Mouse (Mus musculus) neural tube, embryonic 14.5 days (tissue): Measurements from ENCODE around the gene Gm17651. TPM values are rescaled to one million over a fixed set of nuclear protein-coding genes. Genes with fewer than 3 reads are reported as not detected.
A peak's percentile ranks its signal among the peaks of the same experiment; 100 is the strongest.

ENCODE experiments used
- ATAC-seq: fragments of 200-750 bp; cut with Nextera tagmentation; 2 replicates; pipeline ENCODE4 v1.8.0; 2017; ENCODE audit warnings: low read depth, mild to moderate bottlenecking, moderate TSS enrichment, moderate library complexity
- H3K27ac ChIP-seq: fragments of 300-500 bp; sonication (generic); 2 replicates; pipeline ENCODE4 v1.5.1; 2014; ENCODE audit warnings: low read depth, mild to moderate bottlenecking, control low read depth, low read length, moderate library complexity, mixed read lengths
- H3K27me3 ChIP-seq: fragments of 300-500 bp; sonication (generic); 2 replicates; pipeline ENCODE4 v1.6.1; 2014; ENCODE audit warnings: low read length; ENCODE audit not compliant: control insufficient read depth, insufficient read depth
- H3K36me3 ChIP-seq: fragments of 300-500 bp; sonication (generic); 2 replicates; pipeline ENCODE4 v1.6.1; 2014; ENCODE audit warnings: low read length, mixed read lengths; ENCODE audit not compliant: control insufficient read depth, insufficient read depth
- H3K4me1 ChIP-seq: fragments of 300-500 bp; sonication (generic); 2 replicates; pipeline ENCODE4 v1.6.1; 2014; ENCODE audit warnings: low read length; ENCODE audit not compliant: control insufficient read depth, insufficient read depth
- H3K4me2 ChIP-seq: fragments of 300-500 bp; sonication (generic); 2 replicates; pipeline ENCODE4 v1.6.1; 2014; ENCODE audit warnings: mild to moderate bottlenecking, low read depth, low read length, control low read depth
- H3K4me3 ChIP-seq: fragments of 300-500 bp; sonication (generic); 2 replicates; pipeline ENCODE4 v1.5.1; 2014; ENCODE audit warnings: low read depth, low read length, control low read depth, mixed read lengths
- H3K9ac ChIP-seq: fragments of 300-500 bp; sonication (generic); replicated peaks from 2 replicates; pipeline ENCODE4 v1.6.1; 2014; ENCODE audit warnings: low read depth, mild to moderate bottlenecking, control low read depth, low read length, mixed read lengths
- H3K9me3 ChIP-seq: fragments of 300-500 bp; sonication (generic); 2 replicates; pipeline ENCODE4 v1.6.1; 2016; ENCODE audit warnings: low read length; ENCODE audit not compliant: control insufficient read depth
- WGBS: fragments of 180-500 bp; shearing (Covaris S2); extraction: QIAGEN DNeasy Blood & Tissue Kit; methylation state at CpG from one replicate; pipeline ENCODE4 v1.1.7; 2014; 5-methylcytosine and 5-hydroxymethylcytosine counted together
- polyA plus RNA-seq: library from polyadenylated mRNA; unstranded; fragments of >200 nt; fragmentation: Nextera tagmentation; extraction: Ambion mirVana; gene quantifications from 2 replicates; pipeline ENCODE4 v1.2.1, GENCODE M21; 2014

Gene Gm17651
- polyA plus RNA-seq, 1 experiment from 2014 or later: not detected

GRCm38 (mm10) chr3:97682576-97682975 is 8.1 kb upstream of the Gm17651 start:
- 23% methylated on average over 5 of the region's 5 CpGs for WGBS
- H3K4me3 ChIP-seq: no peak overlapping the region

DNA sequence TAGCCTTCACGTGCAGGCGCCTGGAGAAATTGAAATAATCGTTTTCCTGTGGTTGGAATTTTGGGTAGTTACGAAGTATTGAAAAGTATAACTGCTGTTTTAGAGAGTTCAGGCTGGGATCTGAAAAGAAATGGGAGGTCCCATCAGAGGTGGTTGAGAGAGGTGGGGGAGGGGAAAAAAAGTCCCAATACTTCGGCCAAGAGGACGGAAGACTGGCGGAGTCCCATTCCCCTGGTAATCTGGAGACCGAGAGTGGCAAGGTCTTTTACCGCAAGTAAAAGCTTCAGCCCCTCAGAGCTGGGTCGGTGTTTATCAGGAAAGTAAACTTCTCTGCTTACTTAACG is 7.6 kb upstream of the Gm17651 start:
- H3K27me3 ChIP-seq: no peaks in the 10 kb centered on the region
- no peak overlapping the region for H3K27ac ChIP-seq
- peak overlapping the region; percentile 22; the same call in 1 of the 2 replicates for H3K4me3 ChIP-seq
- ATAC-seq: no peak
- no peak overlapping the region for H3K9ac ChIP-seq
- WGBS: 2% methylated on average over 11 of the region's 11 CpGs
- peak overlapping the region; percentile 43 for H3K4me2 ChIP-seq
- H3K9me3 ChIP-seq: no peaks in the 10 kb centered on the region
- peaks cover 3% of the 10 kb centered on the region; the same call in 1 of the 2 replicates for H3K4me1 ChIP-seq
- H3K36me3 ChIP-seq: no peaks in the 10 kb centered on the region

More at GRCm38 (mm10) chr3:97682576-97682975, 8.1 kb upstream of the Gm17651 start:
- Histone ChIP-seq H3K4me1 (peaks cover 3% of the 10 kb centered on the region; the same call in 1 of the 2 replicates), H3K27me3 (no peaks in the 10 kb centered on the region), H3K9ac (no peak overlapping the region), H3K27ac (no peak overlapping the region), H3K4me2 (no peak overlapping the region), H3K36me3 (no peaks in the 10 kb centered on the region), H3K9me3 (no peaks in the 10 kb centered on the region)
- ATAC-seq: no peak

DNA sequence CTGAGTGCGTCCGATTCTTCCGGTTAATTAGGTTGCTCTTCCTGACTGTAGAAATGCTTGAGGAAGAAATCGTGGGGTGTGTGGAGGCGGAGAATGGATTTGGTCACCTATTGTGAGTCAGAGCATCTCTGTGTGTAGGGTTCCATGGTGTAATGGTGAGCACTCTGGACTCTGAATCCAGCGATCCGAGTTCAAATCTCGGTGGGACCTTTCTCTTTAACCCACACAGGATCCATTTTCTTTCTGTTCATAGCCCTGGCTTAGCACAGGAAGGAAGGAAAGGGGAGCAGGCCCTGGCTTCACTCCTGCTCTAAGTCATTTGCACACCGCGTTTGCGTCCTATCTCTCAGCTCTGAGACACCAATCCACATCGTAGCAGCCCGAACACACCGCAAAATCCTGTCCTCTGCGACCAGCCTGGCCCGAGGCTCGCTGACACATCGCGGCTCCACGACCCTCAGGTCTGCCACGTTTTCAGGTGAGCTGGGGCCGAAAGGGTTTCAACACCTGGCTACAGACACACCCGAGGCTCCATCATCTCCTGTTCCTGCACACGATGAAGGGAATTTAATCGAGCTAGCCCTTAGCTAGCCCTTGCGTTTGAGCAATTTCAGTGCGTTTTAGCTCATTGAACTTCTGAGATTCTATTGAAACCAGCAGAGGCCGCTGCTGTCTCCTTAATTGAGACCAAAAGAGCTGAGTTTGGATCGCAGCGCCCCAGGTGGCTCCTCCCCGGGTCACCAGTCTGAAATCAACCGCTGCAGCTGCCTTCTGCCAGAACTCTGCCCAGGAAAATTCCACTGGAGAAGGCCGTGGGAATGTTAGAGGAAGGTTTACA is 7.0 kb upstream of the Gm17651 start:
- Histone ChIP-seq H3K27me3 (no peaks in the 10 kb centered on the region), H3K4me3 (peak overlapping the region; percentile 22), H3K4me1 (peaks cover 3% of the 10 kb centered on the region; the same call in 1 of the 2 replicates), H3K36me3 (no peaks in the 10 kb centered on the region), H3K4me2 (peak overlapping the region; percentile 43), H3K9me3 (no peaks in the 10 kb centered on the region), H3K9ac (no peak overlapping the region; the same call in none of the 2 replicates), H3K27ac (no peak overlapping the region)
- 1% methylated on average over 33 of the region's 33 CpGs for WGBS
- ATAC-seq: peak; percentile 53

- no peak overlapping the region for H3K27ac ChIP-seq
Measured at GRCm38 (mm10) chr3:97680631-97681320, 6.3 kb upstream of the Gm17651 start.

GRCm38 (mm10) chr3:97678416-97678815 is 3.9 kb upstream of the Gm17651 start:
- Histone ChIP-seq H3K36me3 (no peaks in the 10 kb centered on the region), H3K9me3 (no peaks in the 10 kb centered on the region), H3K4me1 (peaks cover 3% of the 10 kb centered on the region; the same call in 1 of the 2 replicates), H3K4me2 (no peak overlapping the region), H3K27ac (no peak overlapping the region), H3K27me3 (no peaks in the 10 kb centered on the region), H3K9ac (no peak overlapping the region), H3K4me3 (no peak overlapping the region)
- WGBS: 98% methylated on average over 3 of the region's 3 CpGs
- no peak for ATAC-seq

More at GRCm38 (mm10) chr3:97680631-97681320, 6.3 kb upstream of the Gm17651 start:
- H3K27me3 ChIP-seq: no peaks in the 10 kb centered on the region
- 3% methylated on average over 28 of the region's 28 CpGs for WGBS
- no peaks in the 10 kb centered on the region for H3K36me3 ChIP-seq
- H3K4me1 ChIP-seq: peaks cover 3% of the 10 kb centered on the region; the same call in 1 of the 2 replicates
- H3K4me2 ChIP-seq: peak overlapping the region; percentile 43
- H3K9ac ChIP-seq: no peak overlapping the region; the same call in 1 of the 2 replicates
- peak overlapping the region; percentile 22 for H3K4me3 ChIP-seq
- no peaks in the 10 kb centered on the region for H3K9me3 ChIP-seq
- peak; percentile 74 for ATAC-seq

GRCm38 (mm10) chr3:97676126-97676525 is 1.6 kb upstream of the Gm17651 start:
- no peak overlapping the region for H3K27ac ChIP-seq
- no peaks in the 10 kb centered on the region for H3K4me1 ChIP-seq
- no peaks in the 10 kb centered on the region for H3K27me3 ChIP-seq
- H3K4me3 ChIP-seq: no peak overlapping the region
- WGBS: over 99% methylated on average over 3 of the region's 3 CpGs
- H3K4me2 ChIP-seq: no peak overlapping the region
- peaks cover 4% of the 10 kb centered on the region; the same call in 1 of the 2 replicates for H3K36me3 ChIP-seq
- no peaks in the 10 kb centered on the region for H3K9me3 ChIP-seq
- ATAC-seq: no peak
- no peak overlapping the region for H3K9ac ChIP-seq

DNA sequence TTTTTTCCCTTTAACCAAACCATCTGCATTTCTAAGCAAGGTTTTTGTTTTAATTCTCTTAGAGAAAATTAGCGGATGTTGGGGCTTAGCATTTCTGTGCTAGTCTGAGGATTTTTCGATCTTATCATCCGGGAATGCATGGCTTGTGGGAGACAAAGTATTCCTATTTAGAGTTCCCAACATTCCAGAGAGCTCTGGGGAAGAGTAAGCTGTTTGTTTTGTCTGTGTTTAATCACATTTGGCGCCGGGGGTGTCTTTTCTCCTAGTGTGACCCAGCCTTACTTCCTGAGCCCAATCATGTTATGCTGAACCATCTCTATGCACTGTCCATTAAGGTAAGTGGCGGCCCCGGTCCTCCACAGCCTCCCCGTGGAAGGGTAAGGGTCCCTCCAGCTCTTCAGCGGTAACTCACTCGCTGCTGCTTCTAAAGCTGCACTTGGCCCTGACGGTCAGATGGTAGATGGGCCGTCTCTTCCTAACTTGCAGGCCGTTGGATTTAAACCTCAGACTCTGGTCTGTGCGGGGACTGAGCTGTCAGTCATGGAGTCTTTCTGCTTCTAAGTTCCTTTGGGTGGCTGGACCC is 7.3 kb downstream of the Gm17651 start:
- 90% methylated on average over 14 of the region's 14 CpGs for WGBS
- H3K27me3 ChIP-seq: no peaks in the 10 kb centered on the region
- no peaks in the 10 kb centered on the region for H3K9me3 ChIP-seq
- no peak for ATAC-seq
- H3K4me2 ChIP-seq: no peak overlapping the region
- H3K27ac ChIP-seq: no peak overlapping the region
- H3K36me3 ChIP-seq: peaks cover 45% of the 10 kb centered on the region
- no peak overlapping the region for H3K9ac ChIP-seq
- no peak overlapping the region for H3K4me3 ChIP-seq
- no peaks in the 10 kb centered on the region for H3K4me1 ChIP-seq

GRCm38 (mm10) chr3:97666154-97666553 is 8.3 kb downstream of the Gm17651 start:
- peaks cover 41% of the 10 kb centered on the region for H3K36me3 ChIP-seq
- H3K4me3 ChIP-seq: no peak overlapping the region
- H3K4me1 ChIP-seq: no peaks in the 10 kb centered on the region
- H3K9me3 ChIP-seq: no peaks in the 10 kb centered on the region
- no peak overlapping the region for H3K27ac ChIP-seq
- WGBS: 83% methylated on average over 8 of the region's 8 CpGs
- H3K9ac ChIP-seq: no peak overlapping the region
- no peak overlapping the region for H3K4me2 ChIP-seq
- no peak for ATAC-seq
- H3K27me3 ChIP-seq: no peaks in the 10 kb centered on the region
